Mouse (Mus musculus): ENCODE results near the gene Zfp524. TPM values are rescaled to one million over a fixed set of nuclear protein-coding genes. Genes with fewer than 3 reads are reported as not detected.
"Not testable (repeated sequence)": the region's sequence is repeated elsewhere in the genome, so short reads cannot be mapped to it uniquely, and the experiment has no call there.

Gene Zfp524
- polyA plus RNA-seq, 1 experiment from 2014 or later: 10.2 TPM

DNA sequence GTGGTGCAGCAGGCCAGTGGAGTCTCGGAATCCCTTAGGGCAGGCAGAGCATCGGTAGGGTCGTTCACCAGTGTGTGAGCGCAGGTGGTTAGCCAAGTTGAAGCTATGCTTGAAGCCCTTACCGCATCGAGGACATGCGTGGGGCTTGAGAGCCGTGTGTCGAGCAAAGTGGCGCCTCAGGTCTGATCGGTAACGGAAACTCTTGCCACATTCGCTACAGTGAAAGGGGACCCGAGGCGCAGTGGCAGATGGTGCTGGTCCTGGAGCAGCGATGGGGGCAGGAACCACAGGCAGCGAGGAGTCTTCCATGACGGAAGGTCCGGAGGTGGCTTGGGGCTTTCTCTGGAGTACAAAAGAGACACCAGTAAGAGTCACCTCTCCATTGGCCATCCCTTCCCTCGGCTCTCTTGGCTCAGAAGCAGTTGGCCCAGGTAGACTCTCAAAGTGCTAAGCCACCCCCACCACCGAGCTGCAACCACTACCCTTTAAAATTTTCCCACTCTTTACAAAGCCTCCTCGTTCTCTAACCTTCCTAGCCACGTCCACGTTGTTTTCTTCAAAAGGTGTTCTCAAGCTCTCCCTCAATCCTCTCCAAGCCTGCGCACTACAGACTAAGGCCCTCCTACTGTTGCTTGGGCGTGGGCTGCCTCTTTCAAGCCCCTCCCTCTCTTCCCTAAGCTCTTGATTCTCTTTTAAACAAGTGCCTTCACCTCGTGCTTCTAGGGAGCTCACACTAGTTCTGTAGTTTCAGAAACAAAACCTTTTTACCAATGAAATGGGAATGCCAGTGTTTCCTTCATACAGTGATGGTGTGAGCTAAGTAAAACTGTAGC lies 1.3 kb upstream of the Zfp524 start:
- peaks cover 17% of the 10 kb centered on the region for H3K4me1 ChIP-seq (ENCODE audit: control insufficient read depth, low read depth, low read length)
- H3K4me3 ChIP-seq (ENCODE audit: low read depth, low read length): peak overlapping the region; percentile 14; the same call in 1 of the 2 replicates
- H3K27me3 ChIP-seq (ENCODE audit: control insufficient read depth, insufficient read depth, low read depth, low read length): no peaks in the 10 kb centered on the region
- WGBS (ENCODE audit: insufficient replicate concordance): 80% methylated on average over 27 of the region's 27 CpGs
- H3K27ac ChIP-seq (ENCODE audit: low read length): peak overlapping the region; percentile 55; the same call in 1 of the 2 replicates
- H3K9me3 ChIP-seq (replicated peaks; ENCODE audit: control insufficient read depth, low read length): no peaks in the 10 kb centered on the region
- peak overlapping the region; percentile 31; the same call in 1 of the 2 replicates for H3K4me2 ChIP-seq (ENCODE audit: low read depth, low read length)
- ATAC-seq (ENCODE audit: low read depth): no peak
- H3K9ac ChIP-seq (ENCODE audit: low read depth, low read length): no peak overlapping the region
- peaks cover 58% of the 10 kb centered on the region for H3K36me3 ChIP-seq (ENCODE audit: control insufficient read depth, insufficient read depth)

- Histone ChIP-seq H3K27me3 (ENCODE audit: control insufficient read depth, insufficient read depth, low read depth, low read length) (no peaks in the 10 kb centered on the region), H3K4me1 (ENCODE audit: control insufficient read depth, low read depth, low read length) (peaks cover 25% of the 10 kb centered on the region), H3K4me3 (ENCODE audit: low read depth, low read length) (peak within 1 kb of the TSS; percentile 81), H3K36me3 (ENCODE audit: control insufficient read depth, insufficient read depth) (peaks cover 36% of the 10 kb centered on the region), H3K9ac (ENCODE audit: low read depth, low read length) (peak within 1 kb of the TSS; percentile 88), H3K9me3 (replicated peaks; ENCODE audit: control insufficient read depth, low read length) (no peaks in the 10 kb centered on the region), H3K4me2 (ENCODE audit: low read depth, low read length) (peak within 1 kb of the TSS; percentile 90), H3K27ac (ENCODE audit: low read length) (peak within 1 kb of the TSS; percentile 98)
- WGBS (ENCODE audit: insufficient replicate concordance): under 1% methylated on average over 59 of the region's 76 CpGs
- peak; percentile 76 for ATAC-seq (ENCODE audit: low read depth)
Observed at GRCm38 (mm10) chr7:5015118-5016001, 1.1 kb downstream of the Zfp524 start, which contains the start of gene Gm44973. Gene Gm44973, plus strand, starts transcription at chr7:5015496.

DNA sequence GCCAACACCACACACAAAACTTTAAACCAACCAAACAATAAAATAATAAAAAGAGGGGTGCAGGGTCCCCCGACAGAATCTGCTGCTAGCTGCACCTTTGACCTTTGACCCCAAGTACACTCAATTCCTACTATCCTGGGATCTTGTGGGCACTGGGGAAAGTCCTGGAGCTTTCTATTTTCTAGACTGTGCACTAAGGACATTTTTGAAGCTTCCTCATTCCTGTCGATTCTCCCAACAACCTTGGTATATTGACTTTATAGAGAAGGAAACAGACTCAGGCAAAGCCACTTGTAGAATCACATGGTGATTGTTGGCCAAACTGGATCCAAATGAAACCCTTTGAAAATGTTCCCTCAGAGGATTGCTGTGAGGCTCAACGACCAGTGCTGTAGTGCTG lies 1.8 kb downstream of the Zfp524 start:
- Histone ChIP-seq H3K27ac (ENCODE audit: low read length) (peak overlapping the region; percentile 98), H3K4me3 (ENCODE audit: low read depth, low read length) (peak overlapping the region; percentile 81), H3K27me3 (ENCODE audit: control insufficient read depth, insufficient read depth, low read depth, low read length) (no peaks in the 10 kb centered on the region), H3K4me2 (ENCODE audit: low read depth, low read length) (peak overlapping the region; percentile 90), H3K4me1 (ENCODE audit: control insufficient read depth, low read depth, low read length) (peaks cover 29% of the 10 kb centered on the region), H3K36me3 (ENCODE audit: control insufficient read depth, insufficient read depth) (peaks cover 29% of the 10 kb centered on the region), H3K9me3 (replicated peaks; ENCODE audit: control insufficient read depth, low read length) (no peaks in the 10 kb centered on the region), H3K9ac (ENCODE audit: low read depth, low read length) (peak overlapping the region; percentile 88)
- ATAC-seq (ENCODE audit: low read depth): no peak
- WGBS (ENCODE audit: insufficient replicate concordance): 28% methylated on average over 3 of the region's 3 CpGs

- Histone ChIP-seq H3K9ac (ENCODE audit: low read depth, low read length) (no peak overlapping the region), H3K4me2 (ENCODE audit: low read depth, low read length) (no peak overlapping the region), H3K27me3 (ENCODE audit: control insufficient read depth, insufficient read depth, low read depth, low read length) (no peaks in the 10 kb centered on the region), H3K4me3 (ENCODE audit: low read depth, low read length) (no peak overlapping the region), H3K4me1 (ENCODE audit: control insufficient read depth, low read depth, low read length) (peaks cover 35% of the 10 kb centered on the region), H3K27ac (ENCODE audit: low read length) (no peak overlapping the region), H3K36me3 (ENCODE audit: control insufficient read depth, insufficient read depth) (peaks cover 21% of the 10 kb centered on the region), H3K9me3 (replicated peaks; ENCODE audit: control insufficient read depth, low read length) (no peaks in the 10 kb centered on the region)
- 94% methylated on average over 2 of the region's 2 CpGs for WGBS (ENCODE audit: insufficient replicate concordance)
- ATAC-seq (ENCODE audit: low read depth): no peak
Observed at GRCm38 (mm10) chr7:5016920-5017319, 2.7 kb downstream of the Zfp524 start.

GRCm38 (mm10) chr7:5017352-5017751 lies 3.1 kb downstream of the Zfp524 start:
- ATAC-seq (ENCODE audit: low read depth): no peak
- Histone ChIP-seq H3K9me3 (replicated peaks; ENCODE audit: control insufficient read depth, low read length) (no peaks in the 10 kb centered on the region), H3K4me1 (ENCODE audit: control insufficient read depth, low read depth, low read length) (peaks cover 37% of the 10 kb centered on the region), H3K36me3 (ENCODE audit: control insufficient read depth, insufficient read depth) (peaks cover 19% of the 10 kb centered on the region), H3K4me3 (ENCODE audit: low read depth, low read length) (no peak overlapping the region), H3K27me3 (ENCODE audit: control insufficient read depth, insufficient read depth, low read depth, low read length) (no peaks in the 10 kb centered on the region), H3K27ac (ENCODE audit: low read length) (no peak overlapping the region), H3K4me2 (ENCODE audit: low read depth, low read length) (no peak overlapping the region), H3K9ac (ENCODE audit: low read depth, low read length) (no peak overlapping the region)
- WGBS (ENCODE audit: insufficient replicate concordance): 80% methylated on average over 16 of the region's 16 CpGs

DNA sequence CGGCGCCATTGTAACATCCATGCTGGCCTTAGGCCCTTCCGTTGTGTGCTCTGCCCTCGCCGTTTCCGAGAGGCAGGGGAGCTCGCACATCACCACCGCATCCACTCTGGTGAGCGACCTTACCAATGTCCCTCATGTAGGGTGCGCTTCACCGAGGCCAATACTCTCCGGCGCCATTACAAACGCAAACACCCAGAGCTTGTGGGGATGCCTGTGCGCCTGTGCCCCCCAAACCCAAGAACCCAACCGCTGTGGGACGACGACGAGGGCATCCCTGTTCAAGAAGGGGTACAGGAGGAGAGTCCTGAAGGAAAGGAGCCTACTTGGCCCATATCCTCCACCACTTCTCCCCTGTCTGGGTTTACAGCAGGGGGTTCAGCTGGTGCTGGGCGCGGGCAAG lies 3.7 kb downstream of the Zfp524 start:
- peaks cover 13% of the 10 kb centered on the region for H3K36me3 ChIP-seq (ENCODE audit: control insufficient read depth, insufficient read depth)
- 90% methylated on average over 21 of the region's 21 CpGs for WGBS (ENCODE audit: insufficient replicate concordance)
- peaks cover 38% of the 10 kb centered on the region for H3K4me1 ChIP-seq (ENCODE audit: control insufficient read depth, low read depth, low read length)
- H3K4me2 ChIP-seq (ENCODE audit: low read depth, low read length): no peak overlapping the region
- no peaks in the 10 kb centered on the region for H3K27me3 ChIP-seq (ENCODE audit: control insufficient read depth, insufficient read depth, low read depth, low read length)
- H3K27ac ChIP-seq (ENCODE audit: low read length): no peak overlapping the region
- no peak for ATAC-seq (ENCODE audit: low read depth)
- no peak overlapping the region for H3K9ac ChIP-seq (ENCODE audit: low read depth, low read length)
- H3K9me3 ChIP-seq (replicated peaks; ENCODE audit: control insufficient read depth, low read length): no peaks in the 10 kb centered on the region
- no peak overlapping the region for H3K4me3 ChIP-seq (ENCODE audit: low read depth, low read length)

DNA sequence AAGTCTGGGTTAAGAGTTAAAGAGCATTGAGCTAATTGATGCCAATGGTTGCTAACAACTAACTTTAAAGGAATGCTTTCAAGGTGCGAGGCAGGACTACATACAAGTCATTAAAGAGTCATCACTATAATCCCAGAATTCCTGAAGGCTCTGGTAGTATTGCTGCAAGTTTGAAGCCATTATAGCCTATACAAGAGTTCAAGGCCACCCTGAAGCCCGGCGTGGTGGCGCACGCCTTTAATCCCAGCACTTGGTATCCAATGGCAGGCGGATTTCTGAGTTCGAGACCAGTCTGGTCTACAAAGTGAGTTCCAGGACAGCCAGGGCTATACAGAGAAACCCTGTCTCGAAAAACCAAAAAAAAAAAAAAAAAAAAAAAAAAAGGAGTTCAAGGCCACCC lies 5.4 kb downstream of the Zfp524 start:
- WGBS (ENCODE audit: insufficient replicate concordance): 26% methylated on average over 8 of the region's 8 CpGs
- Histone ChIP-seq H3K27ac (ENCODE audit: low read length) (peak overlapping the region; percentile 96), H3K4me1 (ENCODE audit: control insufficient read depth, low read depth, low read length) (peaks cover 30% of the 10 kb centered on the region), H3K4me3 (ENCODE audit: low read depth, low read length) (peak overlapping the region; percentile 87), H3K4me2 (ENCODE audit: low read depth, low read length) (peak overlapping the region; percentile 78), H3K36me3 (ENCODE audit: control insufficient read depth, insufficient read depth) (peaks cover 13% of the 10 kb centered on the region), H3K9ac (ENCODE audit: low read depth, low read length) (peak overlapping the region; percentile 96)
- not testable (repeated sequence) for ATAC-seq (ENCODE audit: low read depth); H3K27me3 ChIP-seq (ENCODE audit: control insufficient read depth, insufficient read depth, low read depth, low read length); H3K9me3 ChIP-seq (replicated peaks; ENCODE audit: control insufficient read depth, low read length)

- Histone ChIP-seq H3K9me3 (replicated peaks; ENCODE audit: control insufficient read depth, low read length) (no peaks in the 10 kb centered on the region), H3K27ac (ENCODE audit: low read length) (peak within 1 kb of the TSS; percentile 96), H3K36me3 (ENCODE audit: control insufficient read depth, insufficient read depth) (peaks cover 13% of the 10 kb centered on the region), H3K27me3 (ENCODE audit: control insufficient read depth, insufficient read depth, low read depth, low read length) (no peaks in the 10 kb centered on the region), H3K4me1 (ENCODE audit: control insufficient read depth, low read depth, low read length) (peaks cover 30% of the 10 kb centered on the region), H3K9ac (ENCODE audit: low read depth, low read length) (peak within 1 kb of the TSS; percentile 96), H3K4me3 (ENCODE audit: low read depth, low read length) (peak within 1 kb of the TSS; percentile 87), H3K4me2 (ENCODE audit: low read depth, low read length) (peak within 1 kb of the TSS; percentile 78)
- WGBS (ENCODE audit: insufficient replicate concordance): under 1% methylated on average over 42 of the region's 49 CpGs
- peak; percentile 86 for ATAC-seq (ENCODE audit: low read depth)
Observed at GRCm38 (mm10) chr7:5020000-5020681, 5.9 kb downstream of the Zfp524 start, which contains the start of the genes Zfp865 and Ccdc106. Gene Zfp865, plus strand, starts transcription at chr7:5020376. Gene Ccdc106, plus strand, starts transcription at chr7:5020553.

All from liver, embryonic 16.5 days (tissue).